Mouse (Mus musculus) heart, postnatal 25 days (tissue): Measurements from ENCODE around the gene Akt1. TPM values are rescaled to one million over a fixed set of nuclear protein-coding genes. Genes with fewer than 3 reads are reported as not detected.
A peak's percentile ranks its signal among the peaks of the same experiment; 100 is the strongest.

Source experiments
- DNase-seq: peaks from one replicate; pipeline ENCODE4 v3.0.0; 2022; ENCODE audit warnings: low spot score
- intact Hi-C: fragments of 180-260 bp; cut with DNase I; formaldehyde crosslinking; loops from one replicate; pipeline ENCODE4 v1.15.1; 2025
- total RNA-seq, 2 experiments: library from RNA; stranded (reverse); gene quantifications; 2 replicates each; pipeline ENCODE4 v1.2.3; 2021

Gene Akt1
- total RNA-seq, 2 experiments from 2014 or later = 206 to 215 TPM

DNA sequence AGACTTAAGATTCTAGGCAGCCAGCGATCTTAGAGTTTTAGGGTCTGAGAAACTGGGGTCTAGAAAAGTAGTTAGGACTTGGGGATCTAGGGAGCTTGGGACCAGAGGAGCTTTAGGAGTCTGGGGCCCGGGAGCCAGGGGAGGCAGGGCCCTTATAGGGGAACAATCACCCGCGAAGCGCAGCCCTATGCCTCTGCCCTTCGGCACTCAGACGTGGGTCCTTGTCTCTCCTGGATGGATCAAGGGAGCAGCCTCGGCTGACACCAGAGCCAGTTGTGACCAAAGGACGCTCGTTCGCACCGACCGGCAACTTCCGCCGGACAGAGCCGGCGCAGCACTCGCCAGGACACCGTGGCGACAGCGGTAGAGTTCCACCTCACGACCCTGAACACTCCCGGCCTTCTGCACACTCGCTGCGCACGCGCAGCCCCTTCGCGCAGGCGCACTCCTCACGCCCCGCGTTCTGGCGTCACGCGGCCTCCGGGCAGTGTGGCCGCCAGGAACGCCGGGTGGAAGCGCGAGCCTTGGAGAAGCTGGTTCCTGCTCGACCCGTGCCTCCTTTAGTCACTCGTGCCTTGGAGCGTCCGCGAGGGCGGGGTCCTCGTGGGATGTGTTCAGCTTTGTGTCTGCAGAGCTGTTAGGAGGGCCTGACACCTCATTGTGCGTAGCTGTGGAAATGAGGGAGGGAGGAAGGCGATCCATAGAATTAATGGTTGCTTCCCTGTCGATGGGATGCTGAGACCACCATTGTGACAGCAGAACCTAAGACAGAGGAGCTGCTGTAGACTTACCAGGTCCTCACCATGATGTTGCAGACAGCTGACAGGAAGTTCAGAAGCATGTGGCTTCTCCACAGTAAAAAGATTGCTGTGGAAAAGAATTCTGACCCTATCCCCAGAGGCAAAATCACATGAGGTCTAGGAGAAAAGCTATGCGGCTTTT lies 18.8 kb upstream of the Akt1 start:
- DNase-seq = peak; percentile 90
- intact Hi-C loops = no loop called here

DNA sequence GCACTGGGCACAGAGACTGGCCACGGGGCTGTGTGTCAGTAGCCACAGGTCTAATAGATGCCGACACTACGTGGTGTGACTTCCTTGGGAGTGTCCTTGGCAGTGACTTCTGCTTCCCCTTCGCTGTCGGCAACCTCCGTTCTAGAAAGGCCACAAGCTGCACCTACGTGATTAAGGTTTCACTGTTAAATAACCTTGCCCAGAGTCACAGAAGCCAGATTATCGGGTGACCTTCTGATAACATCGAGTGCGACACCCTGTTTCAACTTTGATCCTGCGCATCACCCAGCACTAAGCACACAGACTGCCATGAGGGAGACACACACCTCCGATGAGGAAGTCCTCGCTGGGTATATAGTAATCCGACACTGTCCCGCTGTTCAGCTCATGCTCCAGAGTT lies 13.8 kb upstream of the Akt1 start:
- DNase-seq = no peak
- intact Hi-C loops = no loop called here

- intact Hi-C loops = no loop called here
- no peak for DNase-seq
Observed at GRCm38 (mm10) chr12:112683351-112683750, 8.7 kb upstream of the Akt1 start.

DNA sequence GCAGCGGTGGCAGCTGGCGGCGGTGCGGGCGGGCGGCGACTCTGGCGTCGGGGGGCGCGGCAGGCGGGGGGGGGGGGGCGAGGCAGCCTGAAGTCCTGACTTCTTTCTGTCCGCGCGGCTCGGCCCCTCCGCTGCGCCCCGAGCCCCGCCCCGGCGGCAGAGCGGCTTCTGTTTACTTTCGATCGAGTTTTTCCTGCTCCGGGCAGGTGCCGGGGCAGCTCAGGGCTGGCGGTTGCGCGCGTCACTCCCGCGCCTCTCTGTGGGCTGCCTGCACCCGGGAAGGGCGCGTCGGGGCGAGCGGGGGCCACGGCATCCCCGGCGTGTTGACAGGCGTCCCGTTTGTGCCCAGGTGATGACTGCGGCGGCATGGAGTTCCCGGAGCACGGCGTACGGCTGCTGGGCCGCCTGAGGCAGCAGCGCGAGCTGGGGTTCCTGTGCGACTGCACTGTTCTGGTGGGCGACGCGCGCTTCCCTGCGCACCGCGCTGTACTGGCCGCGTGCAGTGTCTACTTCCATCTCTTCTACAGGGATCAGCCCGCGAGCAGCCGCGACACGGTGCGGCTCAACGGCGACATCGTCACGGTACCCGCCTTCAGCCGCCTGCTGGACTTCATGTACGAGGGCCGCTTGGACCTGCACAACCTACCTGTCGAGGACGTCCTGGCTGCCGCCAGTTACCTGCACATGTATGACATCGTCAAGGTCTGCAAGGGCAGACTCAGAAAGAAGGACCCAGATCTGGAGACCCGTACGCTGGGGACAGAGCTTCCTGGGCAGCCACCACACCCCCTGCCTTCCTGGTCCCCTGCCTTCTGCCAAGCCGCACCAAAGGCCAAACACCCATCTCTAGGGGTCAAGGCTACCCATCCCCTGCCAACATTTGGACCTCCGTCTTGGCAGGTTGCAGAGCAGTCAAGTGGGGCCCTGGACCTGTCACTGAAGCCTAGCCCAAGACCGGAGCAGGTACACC lies 4.6 kb upstream of the Akt1 start:
- no peak for DNase-seq
- intact Hi-C loops = no loop called here

- DNase-seq = peak; percentile 62
- intact Hi-C loops = no loop called here
Observed at GRCm38 (mm10) chr12:112678555-112679026, 3.9 kb upstream of the Akt1 start, which contains the start of gene Zbtb42. Gene Zbtb42, plus strand, starts transcription at chr12:112678828.

DNA sequence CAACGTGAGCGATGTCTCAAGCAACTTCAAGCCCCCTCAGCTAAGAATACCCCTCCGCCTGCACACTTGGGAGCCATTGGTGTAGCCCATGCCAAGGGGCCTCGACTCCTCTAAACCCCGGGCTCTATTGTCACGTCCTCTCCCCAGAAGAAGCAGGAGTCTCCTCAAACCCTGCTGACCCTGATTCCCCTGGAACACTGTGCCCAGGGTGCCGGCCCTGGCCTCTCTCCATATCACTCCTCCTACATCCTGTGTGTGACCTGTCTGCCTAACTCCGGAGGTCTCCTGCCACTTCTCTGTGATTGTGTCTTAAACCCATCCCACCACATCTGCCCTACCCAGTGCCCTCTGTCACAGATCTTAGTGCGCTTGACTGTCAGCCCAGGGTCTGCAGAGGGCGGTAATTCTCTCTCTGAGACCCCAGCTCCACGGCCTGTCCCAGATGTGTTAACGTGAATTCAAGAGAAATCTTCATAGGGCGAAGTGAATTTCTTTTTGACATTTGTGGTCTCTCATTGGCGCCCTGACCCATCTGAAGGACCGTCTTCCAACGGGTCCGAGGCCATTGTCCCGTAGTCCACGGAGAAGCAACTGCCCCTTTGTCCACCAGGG lies 3.4 kb upstream of the Akt1 start:
- no peak for DNase-seq
- intact Hi-C loops = no loop called here

DNA sequence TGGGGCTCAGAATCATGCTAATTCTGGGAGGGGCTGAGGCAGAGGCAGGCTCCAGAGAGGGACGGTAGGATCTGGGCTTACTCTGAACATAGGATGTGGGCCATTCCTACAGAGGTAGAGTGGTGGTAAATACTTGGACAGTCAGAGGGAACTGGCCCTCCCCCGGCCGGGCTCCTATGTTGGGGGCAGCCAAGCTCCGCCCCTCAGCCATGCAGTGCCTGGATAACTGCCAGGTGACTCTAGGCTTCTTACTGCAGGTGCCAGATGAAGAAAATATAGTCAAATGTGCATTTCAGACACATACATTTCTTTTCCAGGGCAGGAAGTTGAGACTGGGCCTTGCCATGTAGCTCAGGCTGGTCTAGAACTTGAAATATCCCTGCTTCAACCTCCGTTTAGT lies 2.4 kb upstream of the Akt1 start:
- no peak for DNase-seq
- intact Hi-C loops = no loop called here

DNA sequence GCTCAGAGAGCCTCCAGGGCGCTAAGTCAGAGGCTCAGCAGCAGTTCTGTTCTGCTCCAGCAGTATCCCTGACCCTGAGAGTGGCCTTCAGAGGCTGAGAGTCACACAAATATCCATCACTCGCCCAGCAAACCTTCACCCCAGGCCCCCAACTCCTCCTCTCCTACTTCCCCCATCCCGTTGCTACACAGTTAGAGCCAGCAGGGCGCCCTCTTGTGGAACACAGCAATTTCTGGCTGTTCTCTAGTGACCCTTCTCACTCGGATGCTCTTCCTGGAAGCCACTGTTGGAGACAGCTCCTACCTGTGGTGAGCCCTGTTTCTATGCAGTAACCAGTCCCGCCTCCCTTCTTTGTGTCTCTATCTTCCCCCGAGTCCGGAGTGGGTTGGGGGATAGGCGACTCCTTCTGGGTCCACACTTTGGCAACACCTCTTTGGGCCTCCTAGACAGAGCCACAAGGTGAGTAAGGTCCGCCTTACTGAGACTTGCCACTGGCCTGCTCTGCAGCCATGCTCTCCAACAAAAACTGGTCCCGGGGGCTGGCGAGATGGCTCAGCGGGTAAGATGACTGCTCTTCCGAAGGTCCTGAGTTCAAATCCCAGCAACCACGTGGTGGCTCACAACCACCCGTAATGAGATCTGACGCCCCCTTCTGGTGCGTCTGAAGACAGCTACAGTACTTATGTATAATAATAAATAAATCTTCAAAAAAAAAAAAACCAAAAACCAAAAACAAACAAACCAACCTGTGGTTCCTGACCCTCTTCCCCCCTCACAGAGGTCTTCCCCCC lies 756 bp upstream of the Akt1 start:
- peak; percentile 62 for DNase-seq
- intact Hi-C loops = loop anchor here (2.0 kb wide), 1 partner anchor 17 kb away; no protein-coding TSS in a partner anchor

DNA sequence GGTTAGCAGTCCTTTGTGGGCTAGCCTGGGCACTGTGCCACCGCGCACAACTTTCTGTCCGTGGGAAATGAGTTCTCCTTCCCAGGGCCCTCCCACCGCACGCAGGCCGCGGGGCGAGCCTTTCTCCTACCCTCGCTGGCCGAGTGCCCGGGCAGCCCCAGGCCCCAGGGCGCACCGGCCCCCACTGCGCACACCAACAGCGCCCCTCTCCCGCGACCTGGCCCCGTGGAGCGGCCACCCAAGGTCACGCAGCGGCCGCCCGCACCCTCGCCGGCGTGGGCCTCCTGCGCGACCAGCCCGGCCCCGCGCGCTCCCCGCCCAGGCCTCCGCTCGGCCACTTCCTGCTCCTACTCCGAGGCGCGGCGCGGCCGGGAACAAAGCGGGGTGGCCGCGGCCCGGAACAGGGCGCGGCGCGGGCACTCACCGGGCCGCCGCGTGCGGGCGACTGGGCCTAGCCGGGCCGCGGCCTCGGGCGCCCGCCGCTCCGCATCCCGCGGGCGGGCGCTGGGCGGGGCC lies 1.1 kb downstream of the Akt1 start:
- no peak for DNase-seq
- intact Hi-C loops = loop anchor here (2.0 kb wide), 1 partner anchor 15 kb away; no protein-coding TSS in a partner anchor

DNA sequence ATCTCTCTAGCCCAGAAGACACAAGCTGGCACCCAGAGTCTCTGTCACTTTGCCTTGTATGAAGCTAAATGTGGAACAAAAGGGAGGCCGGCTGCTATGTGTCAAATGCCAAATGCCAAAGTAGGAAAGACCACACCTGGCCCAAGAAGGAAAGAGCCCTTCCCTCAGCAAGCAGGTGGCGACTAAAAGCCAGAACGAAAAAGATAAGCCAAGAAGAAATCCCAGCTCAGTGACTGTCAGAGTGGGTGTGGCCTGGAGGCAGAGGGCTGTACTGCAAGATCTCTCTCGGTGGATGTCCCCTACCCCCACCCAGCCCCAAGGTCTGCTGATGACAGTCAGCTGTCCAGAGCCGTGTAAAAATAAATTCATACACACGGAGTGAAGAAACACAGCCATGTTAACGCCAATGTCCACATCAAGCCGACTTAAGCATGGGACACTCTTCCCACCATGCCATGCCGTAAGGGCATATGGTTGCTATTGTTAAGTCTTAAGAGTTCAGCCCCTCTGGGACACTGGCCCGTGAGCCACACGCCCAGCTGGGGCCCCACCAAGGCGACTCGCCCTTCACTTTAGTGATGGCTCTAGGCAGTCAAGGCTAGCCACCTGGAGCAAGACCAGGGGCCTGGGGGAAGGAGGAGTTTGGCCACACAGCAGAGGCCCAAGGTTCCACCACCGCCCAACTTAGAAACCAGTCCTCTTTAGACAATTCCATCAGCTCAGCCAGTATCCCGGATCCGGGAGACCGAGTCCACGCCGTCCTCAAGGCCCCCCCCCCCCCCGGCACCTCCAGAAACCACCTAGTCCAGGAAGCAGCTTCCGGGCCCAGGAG lies 1.7 kb downstream of the Akt1 start:
- DNase-seq = no peak

GRCm38 (mm10) chr12:112671891-112672290 lies 2.8 kb downstream of the Akt1 start:
- intact Hi-C loops = no loop called here
- DNase-seq = no peak

More for the DNA sequence above, 1.7 kb downstream of the Akt1 start:
- intact Hi-C loops = no loop called here

DNA sequence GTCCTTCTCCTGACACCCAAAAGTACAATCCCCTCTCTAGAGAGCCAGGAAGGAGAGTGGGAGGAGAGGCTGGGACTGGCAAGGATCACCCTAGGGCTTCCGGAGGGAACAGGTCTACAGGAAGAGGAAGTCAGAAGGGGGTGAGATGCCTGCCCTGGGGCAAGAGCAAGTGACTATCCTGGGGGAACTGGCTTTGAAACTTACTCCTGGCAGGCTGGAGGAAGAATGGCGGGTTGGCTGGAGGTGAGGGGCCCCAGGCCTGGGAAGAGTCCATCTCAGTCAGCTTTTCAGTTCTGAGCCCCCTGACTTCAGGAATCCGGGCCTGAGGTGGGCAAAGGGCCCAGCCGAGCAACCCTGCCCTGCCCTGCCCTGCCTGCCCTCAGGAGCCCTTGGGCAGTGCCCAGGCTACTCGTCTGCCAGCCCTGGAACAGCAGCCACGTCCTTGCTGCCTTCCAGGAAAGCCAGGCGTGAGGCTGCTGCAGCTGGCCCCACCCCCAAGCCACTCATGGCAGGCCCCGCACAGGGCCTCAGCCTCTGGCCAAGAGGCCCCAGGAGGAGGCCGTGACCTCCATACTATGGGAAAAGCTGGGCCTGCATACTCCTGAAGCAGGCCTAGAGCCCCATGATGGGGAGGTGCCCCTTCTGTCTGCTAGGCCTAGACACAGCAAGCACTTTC lies 3.8 kb downstream of the Akt1 start:
- intact Hi-C loops = no loop called here
- DNase-seq = peak; percentile 48

DNA sequence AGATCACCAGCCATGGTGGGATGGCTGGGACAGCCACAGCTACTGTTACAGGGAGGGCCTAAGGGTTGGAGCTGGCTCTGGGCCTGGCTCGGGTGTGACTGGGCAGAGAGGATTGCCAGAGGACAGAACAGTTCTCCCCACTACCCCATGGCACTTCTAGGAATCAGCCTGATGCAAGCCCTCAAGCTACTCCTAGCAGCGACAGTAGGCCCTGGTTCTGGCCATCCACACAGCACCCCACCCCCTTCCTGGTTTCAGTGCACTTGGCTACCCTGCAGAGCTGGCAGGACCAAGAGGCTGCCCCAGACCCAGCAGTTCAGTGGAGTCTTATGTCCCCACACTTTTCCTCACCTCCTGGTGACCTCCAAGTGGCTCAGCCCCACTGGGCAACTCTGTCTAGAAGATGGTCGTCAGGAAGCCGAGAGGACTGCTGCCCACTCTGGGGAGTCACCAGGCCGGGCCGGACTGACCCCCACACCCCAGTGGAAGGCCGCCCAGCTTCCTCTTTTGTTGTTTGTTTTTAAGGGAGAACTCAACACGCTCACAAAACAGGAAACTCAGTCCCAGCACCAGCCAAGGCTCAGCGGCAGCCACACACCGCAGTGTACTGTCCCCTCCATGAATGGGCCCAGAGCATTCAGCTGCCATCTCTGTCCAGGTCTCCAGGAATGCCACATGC lies 6.9 kb downstream of the Akt1 start:
- intact Hi-C loops = no loop called here
- DNase-seq = peak; percentile 45

- DNase-seq = no peak
Observed at GRCm38 (mm10) chr12:112665881-112666544, 8.7 kb downstream of the Akt1 start.

DNA sequence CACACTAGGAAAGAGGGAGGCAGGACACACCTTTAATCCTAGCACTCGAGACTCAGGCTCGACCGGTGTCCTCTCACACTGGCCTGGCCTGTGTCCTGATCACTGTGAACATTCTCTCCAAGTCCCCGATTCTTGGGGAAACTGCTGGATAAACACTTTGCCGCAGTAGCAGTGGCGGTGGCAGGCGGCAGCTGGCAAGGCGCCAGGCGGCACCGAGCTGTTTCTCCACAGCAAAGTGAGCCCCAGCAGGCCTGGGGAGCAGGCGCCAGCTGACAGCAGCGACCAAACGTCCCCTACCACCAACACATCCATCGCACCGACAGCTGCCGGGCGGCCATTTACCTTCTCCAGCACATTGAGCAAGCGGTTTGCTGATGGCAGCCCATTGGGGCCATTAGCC lies 9.2 kb downstream of the Akt1 start:
- intact Hi-C loops = no loop called here
- no peak for DNase-seq

More at GRCm38 (mm10) chr12:112665881-112666544, 8.7 kb downstream of the Akt1 start:
- intact Hi-C loops = no loop called here

DNA sequence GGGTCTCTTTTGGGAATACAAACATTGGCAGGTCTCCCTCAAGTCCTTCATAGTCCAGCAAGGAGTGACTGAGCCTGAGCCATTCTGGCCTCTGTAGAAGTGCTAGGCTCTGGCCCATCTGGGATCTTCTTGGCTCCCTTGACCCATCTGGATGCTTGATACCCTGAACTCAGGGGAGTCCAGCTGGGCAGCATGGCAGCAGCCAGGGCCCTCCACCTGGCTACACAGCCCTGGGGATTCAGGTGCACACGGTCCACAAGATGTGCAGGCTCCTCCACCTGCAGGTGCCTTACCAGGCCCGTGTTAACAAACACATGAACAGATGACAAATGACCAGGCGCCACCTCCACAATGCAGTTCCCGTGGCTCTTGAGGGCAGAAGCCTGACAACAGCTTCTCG lies 10.0 kb downstream of the Akt1 start:
- intact Hi-C loops = no loop called here
- DNase-seq = no peak
